Mouse (Mus musculus) T-helper 2 cell (primary cell): ENCODE data around the gene Ccr9.

Source experiments
- in situ Hi-C: fragments of 300-600 bp; cut with MboI, MseI; formaldehyde crosslinking; loops from one replicate; pipeline ENCODE4 v1.15.1; 2025; ENCODE audit warnings: high pct_unique_total_duplicates

Gene Ccr9

DNA sequence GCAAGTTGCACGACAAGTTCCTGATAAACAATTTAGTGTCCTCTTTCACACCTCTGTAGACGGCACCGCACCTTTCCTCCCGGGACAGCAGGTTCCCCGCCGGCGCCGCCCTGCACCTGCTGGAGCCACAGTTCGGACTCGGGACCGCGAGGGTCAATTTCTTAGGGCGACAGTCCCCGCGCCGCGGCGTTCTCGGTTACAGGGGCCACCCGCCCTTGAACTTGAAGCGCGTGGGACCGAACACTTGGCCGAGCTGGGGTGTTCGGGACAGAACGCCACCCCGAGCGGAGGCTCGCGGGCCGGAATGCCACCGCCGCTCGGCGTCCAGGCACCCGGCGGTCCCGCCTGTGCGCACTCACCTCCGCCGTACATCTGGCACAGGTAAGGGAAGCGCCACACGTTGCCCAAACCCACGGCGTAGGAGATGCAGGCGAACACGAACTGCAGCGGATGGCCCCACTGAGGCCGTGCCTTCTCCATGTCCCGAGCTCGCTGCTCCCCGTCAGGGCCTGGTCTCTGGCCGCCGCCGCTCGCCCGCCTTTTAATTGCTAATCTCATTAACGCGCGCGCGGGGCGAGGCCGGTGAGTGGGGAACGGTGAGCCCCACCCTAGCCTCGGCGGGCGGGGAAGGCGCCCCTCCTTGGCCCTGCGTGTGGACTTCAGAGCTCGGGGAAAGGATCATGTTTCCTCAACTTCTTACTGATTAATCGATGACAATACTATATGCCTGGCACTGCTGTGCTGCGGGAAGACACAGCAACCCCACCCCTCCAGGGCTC, at the start of gene Ccr9, which contains the start of gene Slc6a20a:
Ccr9 (plus strand) TSS at position 113 of the 779 bp plus-strand sequence.
Slc6a20a (minus strand) TSS at position 559 of the 779 bp plus-strand sequence.
- in situ Hi-C loops: no loop called here

DNA sequence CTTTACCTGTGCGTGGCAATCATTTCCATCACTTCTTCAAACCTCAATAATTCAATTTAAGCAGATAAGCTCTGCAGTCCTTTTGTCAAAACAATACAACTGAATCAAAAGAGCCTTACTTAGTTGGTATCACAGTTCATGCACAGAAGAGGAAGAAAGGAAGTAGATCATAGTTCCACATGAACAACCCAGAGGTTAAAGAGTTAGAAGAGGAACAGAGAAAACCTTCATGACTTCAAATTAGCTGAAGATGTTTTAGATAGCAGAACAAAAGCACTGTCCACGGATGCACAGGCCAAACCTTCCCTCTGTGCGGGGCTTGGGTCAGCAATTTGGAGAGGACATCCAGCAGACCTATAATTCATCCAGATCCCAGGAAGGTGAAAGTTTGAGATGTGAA, 46.6 kb upstream of the Ccr9 start:
- in situ Hi-C loops: no loop called here

DNA sequence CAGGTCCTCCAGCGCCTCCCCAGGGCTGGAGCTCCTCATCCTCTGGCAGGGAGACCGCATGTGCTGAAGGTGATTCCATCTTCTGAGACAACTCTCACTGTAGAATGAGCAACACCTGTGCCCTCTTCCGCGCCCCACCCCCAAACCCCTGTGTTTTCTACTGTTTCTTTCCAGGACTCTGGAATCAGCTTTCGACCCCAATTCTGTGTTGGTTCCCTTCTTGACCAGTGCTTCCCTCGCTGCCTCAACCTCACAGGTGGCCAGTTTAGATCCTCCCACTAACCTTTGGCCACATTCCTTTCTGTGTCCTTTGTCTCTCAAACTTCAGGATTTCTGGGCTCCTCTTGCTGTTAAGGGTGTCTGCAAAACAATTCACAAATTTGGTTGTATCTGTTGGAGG, 46.0 kb upstream of the Ccr9 start, which contains the start of gene Slc6a20b:
Slc6a20b (minus strand) TSS at position 285 of the 400 bp plus-strand sequence.
- in situ Hi-C loops: no loop called here

DNA sequence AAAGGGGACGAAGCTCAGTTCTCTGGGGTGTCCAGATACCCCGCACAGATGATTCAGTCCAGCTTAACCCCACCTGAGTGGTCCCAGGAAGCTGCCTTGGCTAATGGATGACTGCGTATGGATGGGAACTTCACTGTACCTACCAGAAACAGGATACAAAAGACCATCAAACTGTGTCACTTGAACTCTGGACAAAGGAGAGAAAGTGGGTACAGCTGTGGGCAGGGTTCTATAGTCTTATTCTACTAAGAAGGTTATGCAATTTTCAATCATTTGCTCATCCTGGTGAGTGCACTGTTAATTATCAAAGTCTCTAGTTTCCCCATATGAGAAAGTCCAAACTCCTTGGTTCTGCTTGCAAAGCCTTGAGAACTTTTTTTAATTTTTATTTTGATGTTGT, 45.2 kb upstream of the Ccr9 start:
- in situ Hi-C loops: no loop called here

DNA sequence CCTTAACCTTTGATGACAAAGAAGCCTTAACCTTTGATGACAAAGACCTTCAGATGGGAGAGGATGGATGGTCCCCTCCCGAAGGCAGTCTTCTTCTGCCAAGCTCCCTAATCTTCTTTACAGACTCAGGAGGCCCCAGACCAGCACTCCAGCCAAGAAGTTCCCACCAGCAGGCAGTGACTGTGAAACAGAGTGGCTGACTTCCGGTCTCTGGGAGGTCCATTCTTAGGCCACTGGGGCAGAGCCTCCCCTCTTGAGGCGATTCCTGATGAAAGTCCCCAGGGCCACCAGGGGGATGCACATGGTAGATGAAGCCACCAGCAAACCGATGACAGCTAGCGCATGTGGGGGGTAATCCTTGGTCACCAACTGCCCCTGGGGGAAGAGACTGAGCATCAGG, 41.5 kb upstream of the Ccr9 start:
- in situ Hi-C loops: loop anchor here (5.0 kb wide), 1 partner anchor 39 kb away; no protein-coding TSS in a partner anchor

DNA sequence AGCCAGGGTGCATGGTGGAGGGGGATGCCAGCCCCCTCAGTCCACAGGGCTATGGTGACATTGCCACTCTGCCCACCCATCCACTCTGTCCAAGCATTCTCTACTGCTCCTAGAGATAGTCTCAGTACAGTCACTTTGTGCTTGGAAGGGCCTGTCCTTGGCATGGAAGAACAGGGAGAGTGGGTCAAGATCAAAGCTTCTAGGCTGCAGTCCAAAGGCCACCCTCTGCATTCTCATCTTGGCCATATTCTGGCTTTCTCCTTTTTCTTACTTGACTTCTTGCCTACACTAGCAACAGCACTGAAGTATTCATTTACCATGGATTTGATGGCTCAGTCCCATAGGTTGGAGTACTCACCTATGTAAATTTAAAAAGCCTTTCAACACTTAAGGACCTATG, 40.0 kb upstream of the Ccr9 start:
- in situ Hi-C loops: loop anchor here (5.0 kb wide), 1 partner anchor 41 kb away; no protein-coding TSS in a partner anchor

DNA sequence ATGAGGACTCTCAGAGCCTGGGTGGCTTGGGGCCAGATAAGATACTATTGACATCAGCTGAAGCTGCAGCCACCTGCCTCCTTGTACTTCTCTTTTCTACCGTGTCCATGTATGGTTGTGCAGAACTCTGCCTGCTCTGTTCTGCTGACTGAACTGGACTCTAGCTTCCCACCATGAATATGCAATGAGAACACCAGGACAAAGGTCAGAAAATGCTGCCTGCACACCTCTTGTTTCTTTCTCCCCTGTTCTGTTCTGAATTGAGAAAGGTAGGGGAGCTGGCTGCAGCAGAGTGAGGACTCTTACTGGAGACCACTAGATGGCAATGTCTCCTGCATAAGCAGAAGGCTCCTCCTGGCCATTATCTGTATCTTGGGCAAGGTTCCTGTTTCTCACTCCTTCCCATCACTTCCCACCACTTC, 39.6 kb upstream of the Ccr9 start:
- in situ Hi-C loops: loop anchor here (5.0 kb wide), 1 partner anchor 41 kb away; no protein-coding TSS in a partner anchor

DNA sequence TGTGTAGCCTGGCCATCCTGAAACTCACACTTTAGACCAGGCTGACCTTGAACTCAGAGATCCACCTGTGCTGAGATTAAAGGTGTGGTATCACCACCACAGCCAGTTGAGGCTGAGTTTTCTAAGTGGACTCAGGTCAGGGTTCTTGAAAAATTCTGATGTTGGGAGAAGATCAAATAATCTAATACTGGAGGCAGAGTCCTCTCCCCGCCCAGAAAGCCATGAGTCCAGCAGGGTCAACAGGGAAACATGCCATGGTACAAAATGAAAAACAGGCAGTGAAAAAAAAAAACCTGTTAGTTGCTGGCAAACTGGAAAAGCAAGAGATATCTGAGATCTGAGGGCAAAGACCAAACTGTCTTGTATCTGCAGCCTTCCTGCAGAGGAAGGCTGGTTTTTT, 38.1 kb upstream of the Ccr9 start:
- in situ Hi-C loops: no loop called here

DNA sequence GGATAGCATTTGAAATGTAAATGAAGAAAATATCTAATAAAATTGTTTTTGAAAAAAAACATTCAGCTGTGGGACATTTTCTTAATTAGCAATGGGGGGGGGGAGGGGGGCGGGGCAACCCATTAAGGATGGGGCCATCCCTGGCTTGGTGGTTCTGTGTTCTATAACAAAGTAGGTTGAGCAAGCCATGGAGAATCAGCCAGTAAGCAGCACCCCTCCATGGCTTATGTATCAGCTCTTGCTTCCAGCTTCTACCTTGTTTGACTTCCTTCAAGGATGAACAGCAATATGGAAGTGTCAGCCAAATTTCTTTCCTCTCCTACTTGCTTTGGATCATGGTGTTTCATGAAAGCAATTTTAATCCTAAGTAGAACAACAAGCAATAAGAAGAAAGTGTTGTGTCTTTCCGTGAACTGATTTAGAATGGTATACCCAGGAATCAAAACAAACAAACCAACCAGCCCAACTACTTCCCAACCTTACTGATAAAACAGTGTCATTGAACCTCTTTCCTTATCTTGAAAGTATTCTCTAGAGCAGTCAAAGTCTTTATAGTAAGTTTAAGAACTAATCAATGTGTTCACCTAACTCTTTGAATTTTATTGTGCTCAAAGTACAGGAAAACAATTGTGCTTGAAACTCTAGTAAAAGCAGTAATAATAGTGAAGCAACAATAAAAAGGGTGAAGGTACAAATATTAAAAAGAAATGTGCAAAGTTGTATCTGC, 28.3 kb upstream of the Ccr9 start:
- in situ Hi-C loops: no loop called here

DNA sequence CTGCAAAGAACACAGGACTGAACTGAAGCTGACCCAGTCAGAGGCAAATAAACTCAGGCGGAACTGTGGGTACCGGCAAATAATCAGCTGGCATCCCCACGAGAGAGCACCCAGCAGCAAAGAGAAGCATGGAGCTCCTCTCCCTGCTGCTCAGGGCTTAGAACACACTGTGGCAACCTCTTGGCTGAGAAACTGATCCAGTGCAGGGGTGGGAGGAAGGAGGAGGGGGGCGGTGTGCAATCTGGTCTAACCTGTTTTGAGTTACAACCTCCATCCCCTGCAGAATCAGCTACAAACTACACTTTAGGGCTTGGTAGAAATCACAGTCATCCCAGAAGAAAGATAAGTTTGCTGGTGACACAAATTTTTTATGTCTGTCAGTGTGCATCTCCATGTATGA, 26.9 kb upstream of the Ccr9 start:
- in situ Hi-C loops: no loop called here

DNA sequence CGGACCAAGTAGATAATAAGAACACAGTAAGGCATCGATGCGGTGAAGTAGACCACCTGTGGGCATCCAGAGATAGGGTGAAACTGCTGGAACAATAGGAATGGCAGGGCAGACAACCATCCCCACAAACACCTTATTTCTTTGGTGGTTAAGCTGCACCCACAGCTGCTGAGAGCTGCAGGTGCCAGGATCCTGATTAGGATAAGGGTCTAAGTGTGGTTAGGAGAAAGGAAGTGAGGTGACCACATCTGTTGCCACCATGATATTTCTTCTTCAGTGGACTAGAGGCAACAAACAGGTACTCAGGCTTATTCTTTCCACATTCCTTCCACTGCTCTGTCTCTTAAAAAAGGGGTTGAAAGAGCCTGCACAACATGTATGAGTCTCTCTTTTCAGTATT, 20.8 kb upstream of the Ccr9 start:
- in situ Hi-C loops: no loop called here

DNA sequence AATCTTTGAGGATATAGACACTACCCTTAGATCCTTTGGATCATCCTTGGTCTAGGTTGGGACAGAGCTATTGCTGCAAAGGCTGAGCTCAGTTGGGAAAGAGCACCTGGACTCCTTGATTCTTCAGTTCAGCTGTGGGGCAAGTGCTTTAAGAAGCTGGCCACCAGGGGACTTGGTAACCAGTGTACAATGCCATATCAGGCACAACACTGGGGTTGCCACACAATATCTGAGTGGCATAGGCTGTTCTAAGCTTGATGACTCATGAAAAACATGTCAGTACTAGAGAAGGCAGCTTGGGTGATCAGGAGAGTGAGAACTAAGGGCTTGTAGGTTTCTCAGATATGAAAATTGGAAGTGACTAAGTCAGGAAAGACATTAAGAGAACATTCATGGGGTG, 19.3 kb upstream of the Ccr9 start:
- in situ Hi-C loops: no loop called here

DNA sequence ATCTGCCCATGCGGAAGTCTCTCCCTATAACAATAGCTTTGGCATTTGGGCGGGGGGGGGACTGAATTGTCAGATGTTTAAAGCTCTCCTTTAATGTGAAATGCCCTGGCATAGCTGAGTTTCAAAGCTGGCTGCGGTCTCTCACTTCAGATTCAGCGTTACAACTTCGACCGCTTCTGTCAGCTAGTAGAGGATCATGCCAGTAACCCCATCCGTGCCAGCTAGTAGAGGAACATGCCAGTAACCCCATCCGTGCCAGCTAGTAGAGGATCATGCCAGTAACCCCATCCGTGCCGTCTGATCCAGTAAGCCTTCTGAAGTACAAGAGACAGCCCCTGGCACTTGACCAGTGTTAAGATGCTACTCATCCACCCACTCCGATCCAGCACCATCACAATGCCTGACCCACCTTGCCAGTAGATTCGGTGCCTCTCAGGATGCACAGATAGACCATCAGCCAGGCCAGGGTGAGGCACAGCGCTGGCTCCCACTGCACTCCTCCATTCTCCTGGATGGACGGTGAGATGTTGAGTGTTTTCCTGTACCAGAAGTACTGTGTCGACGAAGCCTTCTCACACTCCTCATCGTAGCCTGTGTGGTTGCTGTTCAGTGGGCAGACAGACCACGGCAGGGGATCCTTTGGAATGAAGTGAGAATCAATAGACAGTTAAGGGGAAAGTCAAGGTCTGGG, 18.1 kb upstream of the Ccr9 start:
- in situ Hi-C loops: loop anchor here (5.0 kb wide), 1 partner anchor 62 kb away; no protein-coding TSS in a partner anchor

DNA sequence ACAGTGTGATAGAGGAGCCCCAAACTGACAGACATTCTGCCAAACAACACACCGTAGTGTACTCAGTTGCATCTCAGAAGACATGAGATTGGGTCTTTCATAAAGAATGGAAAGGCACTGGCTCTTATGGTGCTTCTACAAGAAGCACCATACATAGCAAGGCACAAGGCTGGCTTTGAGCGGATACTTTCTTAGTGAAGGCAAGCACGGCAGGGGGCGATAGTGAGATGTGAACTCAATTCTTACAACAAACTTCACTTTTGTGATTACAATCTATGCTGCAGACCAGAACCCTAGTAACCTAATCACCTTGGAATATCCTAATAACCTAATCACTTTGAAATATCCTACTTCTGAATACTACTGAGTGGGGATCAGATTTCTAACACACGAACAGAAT, 12.6 kb upstream of the Ccr9 start:
- in situ Hi-C loops: no loop called here

DNA sequence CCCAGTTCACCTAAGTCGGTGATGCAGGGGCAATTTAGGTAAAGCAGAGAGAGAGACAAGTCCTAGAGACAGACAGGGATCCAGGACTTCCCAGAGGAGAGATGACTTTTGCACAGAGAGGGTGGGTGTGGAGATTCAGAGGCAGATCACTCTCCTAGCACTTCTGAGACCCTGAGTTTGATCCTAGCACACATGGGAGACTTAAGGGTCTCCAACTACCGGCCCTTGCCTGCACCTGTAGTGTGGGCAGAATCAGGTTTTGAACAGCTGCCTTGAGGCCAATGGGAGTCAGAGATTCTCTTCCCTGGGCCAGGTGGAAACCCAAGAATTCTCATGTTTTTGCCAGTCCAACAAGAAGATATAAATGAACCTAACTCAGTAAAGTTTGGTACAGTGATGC, 959 bp downstream of the Ccr9 start:
- in situ Hi-C loops: no loop called here

DNA sequence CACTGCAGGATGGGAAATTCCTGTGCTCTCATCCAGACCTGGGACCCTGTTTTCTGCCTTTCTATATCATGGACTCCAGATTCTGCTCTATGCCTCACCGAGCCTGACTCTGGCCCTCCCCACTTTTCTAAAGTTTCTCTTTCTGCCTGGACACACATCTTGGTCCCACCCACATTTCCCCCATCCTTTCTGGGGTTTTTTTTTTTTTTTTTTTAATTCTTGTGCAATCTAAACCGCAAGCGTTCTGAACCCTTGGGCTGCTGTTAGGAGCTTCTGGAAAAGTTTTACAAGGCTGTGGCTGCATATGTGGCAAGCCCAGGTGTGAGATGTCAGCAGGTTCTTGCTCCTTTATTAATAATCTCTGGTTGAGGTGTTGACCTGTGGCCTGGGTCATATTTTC, 5.5 kb downstream of the Ccr9 start:
- in situ Hi-C loops: no loop called here

DNA sequence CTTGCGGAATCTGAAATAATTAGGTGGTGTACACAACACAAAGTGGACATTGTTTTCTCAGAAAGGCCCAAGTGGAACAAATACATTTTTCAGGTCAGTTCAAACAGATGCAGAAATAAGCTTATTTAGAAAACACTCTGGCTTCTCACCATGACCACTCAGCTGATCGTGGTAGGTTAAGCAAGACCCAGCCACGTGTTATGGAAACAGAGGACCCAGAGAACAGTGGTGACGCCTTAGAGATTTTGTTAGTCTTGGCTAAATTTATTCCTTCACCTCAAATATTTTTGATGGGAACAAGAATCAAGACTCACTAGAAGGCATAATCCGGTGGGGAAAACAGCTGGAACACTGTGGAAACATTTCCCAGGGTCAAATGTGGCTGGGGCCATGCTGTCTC, 8.0 kb downstream of the Ccr9 start:
- in situ Hi-C loops: no loop called here

DNA sequence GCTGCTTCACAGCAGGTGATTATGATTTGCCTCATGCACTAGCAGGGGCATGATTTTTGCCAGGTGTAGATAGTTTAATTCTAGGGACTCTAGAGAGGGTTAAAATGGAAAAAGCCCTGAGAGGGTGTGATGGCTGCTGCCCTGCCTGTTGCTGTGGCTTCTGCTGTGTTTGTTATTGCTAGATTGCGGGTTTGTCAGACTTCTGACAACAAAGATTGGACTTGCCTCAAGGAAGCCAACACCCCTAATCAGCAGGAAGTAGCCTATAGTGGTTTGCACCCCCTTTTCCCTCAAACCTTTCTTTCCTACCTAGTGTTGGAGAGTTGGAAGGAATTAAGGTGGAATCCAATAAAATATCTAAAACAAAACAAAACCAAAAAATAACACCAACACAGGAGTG, 10.0 kb downstream of the Ccr9 start:
- in situ Hi-C loops: no loop called here

DNA sequence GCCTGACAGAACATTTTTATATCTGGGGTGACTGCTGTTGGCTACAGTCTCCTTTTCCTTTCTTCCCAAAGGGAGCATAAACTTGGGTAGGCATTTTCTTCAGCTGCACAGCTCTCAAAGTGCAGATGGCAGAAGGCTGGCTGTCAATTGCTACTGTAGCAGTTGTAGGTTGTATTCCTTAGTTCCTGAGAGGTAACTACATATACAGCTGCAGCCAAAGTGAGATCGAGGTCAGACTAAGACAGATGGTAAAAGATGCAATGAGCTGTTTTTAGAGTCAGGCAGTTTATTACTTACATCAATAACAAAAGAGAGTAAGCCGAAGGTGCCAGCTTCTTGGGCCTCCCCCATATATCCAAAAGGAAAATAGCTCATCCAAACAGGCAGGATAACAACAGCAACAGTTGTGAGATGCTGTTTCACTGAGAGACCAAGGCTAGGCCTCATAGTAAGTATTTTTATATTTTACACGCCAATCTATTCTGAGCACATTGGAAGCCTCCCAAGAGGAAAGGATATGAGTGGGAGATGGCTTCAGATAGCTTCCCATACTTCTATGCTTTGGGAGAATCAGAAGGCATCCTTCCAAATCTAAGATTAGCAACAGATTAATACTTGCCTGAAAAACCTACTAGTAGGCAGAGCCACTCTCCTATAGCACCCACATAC, 17.5 kb downstream of the Ccr9 start:
- in situ Hi-C loops: no loop called here

DNA sequence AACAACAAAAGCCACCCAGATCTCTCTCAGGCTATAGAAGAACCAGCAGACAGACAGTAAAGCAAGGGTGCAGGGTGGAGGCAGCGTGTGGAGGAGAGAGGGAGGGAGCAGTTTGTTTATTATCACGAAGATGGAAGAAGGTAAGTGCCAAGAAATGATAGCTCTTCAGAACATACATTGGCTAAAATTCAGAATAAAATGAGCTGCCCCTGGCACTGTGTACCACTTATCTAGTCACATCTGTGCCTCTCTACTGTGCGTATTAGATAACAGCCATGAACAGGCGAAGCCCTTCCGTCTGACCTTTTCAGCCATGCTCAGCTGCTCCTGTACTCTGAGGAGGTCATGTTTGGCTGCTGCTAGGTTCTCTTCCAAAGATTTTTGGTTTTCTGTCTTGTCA, 23.6 kb downstream of the Ccr9 start:
- in situ Hi-C loops: no loop called here

DNA sequence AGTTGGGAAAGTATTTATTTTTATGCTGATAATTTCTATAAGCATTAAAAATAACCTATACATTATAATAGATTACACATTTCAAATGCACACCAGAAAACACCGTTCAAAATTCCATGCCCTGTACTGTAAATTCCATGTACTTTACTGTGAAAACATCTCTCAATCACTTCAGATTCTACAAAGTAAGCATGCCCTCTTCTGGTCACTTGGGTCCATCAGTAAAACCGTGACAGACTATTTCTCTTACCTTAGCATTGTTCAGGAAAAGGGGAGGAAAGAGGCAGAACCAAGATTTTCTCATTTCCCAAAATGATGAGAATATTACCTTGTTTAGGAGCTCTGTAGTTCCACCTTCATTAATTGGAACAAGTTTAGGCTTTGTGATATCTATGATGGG, 31.0 kb downstream of the Ccr9 start:
- in situ Hi-C loops: no loop called here

DNA sequence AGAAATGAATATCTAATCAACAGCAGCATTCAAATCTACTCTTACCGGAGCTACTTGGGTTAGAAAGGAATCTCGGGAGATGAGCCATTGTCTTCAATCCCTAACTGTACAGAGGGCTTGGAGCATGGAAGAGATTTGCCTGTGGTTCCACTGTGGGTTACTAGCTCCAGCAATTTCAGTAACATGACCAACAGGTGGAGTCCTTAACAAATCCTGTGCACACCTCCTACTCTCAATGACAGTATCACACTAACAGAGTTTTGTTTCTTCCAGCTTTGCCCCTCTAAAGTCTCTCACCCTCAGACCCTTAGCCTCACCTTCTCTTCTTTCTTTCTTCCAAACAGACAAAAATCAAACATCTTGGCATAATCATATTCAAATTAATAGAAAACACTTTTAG, 34.9 kb downstream of the Ccr9 start:
- in situ Hi-C loops: loop anchor here (10.0 kb wide), 1 partner anchor 52 kb away; no protein-coding TSS in a partner anchor
